Mouse (Mus musculus) Patski (cell line): ENCODE measurements around the gene Taf4. TPM values are rescaled to one million over a fixed set of nuclear protein-coding genes. Genes with fewer than 3 reads are reported as not detected.

Source experiments
- ATAC-seq: fragments of 100-300 bp; one replicate; pipeline ENCODE4 v1.8.0; 2021
- CTCF ChIA-PET: fragments of 350-600 bp; sonication (Branson Sonifier 250); formaldehyde crosslinking; loops from one replicate; lab custom pipeline; 2022; ENCODE audit warnings: inconsistent platforms; lab: Charles Lee
- POLR2A ChIA-PET: fragments of 350-600 bp; sonication (Branson Sonifier 250); formaldehyde crosslinking; loops from one replicate; lab custom pipeline; 2022; ENCODE audit warnings: antibody characterized with exemption, inconsistent platforms; lab: Charles Lee
- DNase-seq: peaks from one replicate; pipeline ENCODE4 v3.0.0-alpha.2; 2011; ENCODE audit warnings: low read depth, low spot score
- H3K27me3 ChIP-seq: fragments of 371-371 bp; one replicate; pipeline ENCODE4 v1.5.1; 2021
- CTCF ChIP-seq: fragments of 100-300 bp; IDR thresholded peaks from one replicate; pipeline ENCODE4 v1.5.1; 2021
- in situ Hi-C: fragments of 300-500 bp; cut with MboI; formaldehyde crosslinking; loops from 3 replicates; pipeline ENCODE4 v1.11.1; 2018; ENCODE audit warnings: low pct_unique_long_range_greater_than_20kb, mixed read lengths
- polyA plus RNA-seq: library from polyadenylated mRNA; unstranded; gene quantifications from one replicate; pipeline ENCODE4 v1.2.3, GENCODE M21; 2021

The Taf4 gene
- polyA plus RNA-seq, 1 experiment from 2014 or later: 23.5 TPM

DNA sequence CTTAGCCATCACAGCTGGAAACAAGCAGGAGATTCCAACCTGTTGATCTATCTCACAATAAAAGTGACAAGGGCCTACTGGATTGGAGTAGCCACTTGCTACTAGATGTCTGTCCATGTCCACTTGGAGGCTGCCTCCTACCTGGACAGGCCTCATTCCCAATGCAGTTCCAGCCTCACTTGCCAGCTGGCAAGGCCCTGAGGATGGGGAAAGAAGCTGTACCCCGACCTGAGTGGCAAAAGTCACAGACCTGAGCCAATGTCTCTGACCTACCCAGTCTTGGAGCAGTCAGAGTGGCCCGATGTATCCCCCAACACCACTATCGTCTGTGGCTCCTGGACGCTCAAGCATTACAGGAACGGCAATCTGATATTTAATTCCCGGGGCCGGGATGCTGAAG is 37.2 kb upstream of the Taf4 start:
- POLR2A ChIA-PET: no interaction called here

GRCm38 (mm10) chr2:180011370-180011769 is 34.9 kb upstream of the Taf4 start:
- ChIA-PET CTCF (interaction anchor here (0.7 kb wide), 1 partner anchor 21 kb away, joined by 3 read pairs; no protein-coding TSS in a partner anchor), POLR2A (no interaction called here)
- TF ChIP-seq CTCF: no peak
- no peaks in the 10 kb centered on the region for H3K27me3 ChIP-seq
- no peak for ATAC-seq
- no peak for DNase-seq
- in situ Hi-C loops: no loop called here

More for the DNA sequence above, 37.2 kb upstream of the Taf4 start:
- CTCF ChIA-PET: interaction anchor here (1.7 kb wide), 1 partner anchor 11 kb away, joined by 3 read pairs; no protein-coding TSS in a partner anchor
- no peak for TF ChIP-seq CTCF
- DNase-seq (no peak), ATAC-seq (no peak)
- H3K27me3 ChIP-seq: no peaks in the 10 kb centered on the region
- in situ Hi-C loops: no loop called here

- no peak for TF ChIP-seq CTCF
- ATAC-seq: no peak
- ChIA-PET POLR2A (no interaction called here), CTCF (no interaction called here)
- no peak for DNase-seq
- no peaks in the 10 kb centered on the region for H3K27me3 ChIP-seq
- in situ Hi-C loops: no loop called here
Measured at GRCm38 (mm10) chr2:180010686-180011085, 34.2 kb upstream of the Taf4 start.

- DNase-seq: no peak
- no peak for ATAC-seq
Measured at GRCm38 (mm10) chr2:180006352-180007017, 30.0 kb upstream of the Taf4 start.

GRCm38 (mm10) chr2:180005656-180006351 is 29.4 kb upstream of the Taf4 start:
- ATAC-seq (no peak), DNase-seq (no peak)
- CTCF ChIA-PET: interaction anchor here (0.8 to 1.3 kb wide), 3 partner anchors 9 to 21 kb away, joined by 3 to 4 read pairs (median 3); no protein-coding TSS in a partner anchor
- in situ Hi-C loops: no loop called here
- no peaks in the 10 kb centered on the region for H3K27me3 ChIP-seq
- TF ChIP-seq CTCF: no peak
- POLR2A ChIA-PET: interaction anchor here (1.0 to 1.6 kb wide), 2 partner anchors 10 to 19 kb away, joined by 3 to 4 read pairs; partner anchors contain the start of gene Lsm14b

More at GRCm38 (mm10) chr2:180006352-180007017, 30.0 kb upstream of the Taf4 start:
- in situ Hi-C loops: no loop called here
- ChIA-PET POLR2A (interaction anchor here (1.0 to 1.6 kb wide), 2 partner anchors 9 to 18 kb away, joined by 3 to 4 read pairs; partner anchors contain the start of gene Lsm14b), CTCF (interaction anchor here (0.9 to 1.3 kb wide), 2 partner anchors 9 to 11 kb away, joined by 3 to 4 read pairs; no protein-coding TSS in a partner anchor)
- TF ChIP-seq CTCF: no peak
- H3K27me3 ChIP-seq: no peaks in the 10 kb centered on the region

DNA sequence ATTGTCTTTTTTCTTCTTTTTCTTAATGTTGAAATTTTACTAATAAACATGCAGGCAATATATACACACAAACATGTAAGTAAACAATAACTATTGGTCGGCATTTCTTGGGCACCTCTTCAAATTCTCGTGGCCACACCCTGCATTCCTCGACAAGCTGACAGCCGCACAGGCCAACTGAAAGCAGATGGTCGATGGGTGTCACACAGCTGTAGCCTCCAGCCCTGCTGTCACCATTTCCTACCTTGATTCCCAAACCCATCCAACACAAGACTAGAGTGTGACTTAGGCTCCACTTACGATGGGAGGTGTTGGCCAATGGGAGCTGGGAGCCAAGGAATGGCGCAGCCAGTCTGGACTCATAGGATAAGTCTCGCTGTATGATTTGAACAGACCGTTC is 25.2 kb upstream of the Taf4 start:
- H3K27me3 ChIP-seq: no peaks in the 10 kb centered on the region
- TF ChIP-seq CTCF: no peak
- POLR2A ChIA-PET: no interaction called here
- in situ Hi-C loops: no loop called here
- CTCF ChIA-PET: no interaction called here
- no peak for ATAC-seq
- DNase-seq: no peak

- ChIA-PET POLR2A (no interaction called here), CTCF (interaction anchor here (1.6 kb wide), 1 partner anchor 18 kb away, joined by 4 read pairs; no protein-coding TSS in a partner anchor)
- in situ Hi-C loops: no loop called here
- ATAC-seq (no peak), DNase-seq (no peak)
- no peak for TF ChIP-seq CTCF
- H3K27me3 ChIP-seq: peaks cover 12% of the 10 kb centered on the region
Measured at GRCm38 (mm10) chr2:179998431-179998830, 22.0 kb upstream of the Taf4 start.

DNA sequence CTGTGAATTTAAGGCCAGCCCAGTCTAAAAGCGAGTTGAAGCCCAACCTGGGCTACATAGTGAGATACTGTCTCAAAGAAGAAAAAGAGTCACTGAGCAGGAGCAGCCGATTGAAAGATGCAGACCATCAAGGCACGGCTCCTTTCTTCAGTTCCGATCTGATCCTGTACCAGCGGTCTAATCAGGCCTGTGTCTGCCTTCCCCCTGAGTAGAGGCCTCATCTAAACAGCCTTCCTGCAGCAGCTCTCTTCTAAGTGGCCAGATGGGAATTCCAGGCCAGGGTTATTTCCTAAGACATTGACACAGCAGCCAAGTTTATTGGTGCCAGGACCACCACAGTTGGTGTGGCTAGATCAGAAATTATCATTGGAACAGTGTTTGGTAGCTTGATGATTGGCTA is 16.6 kb upstream of the Taf4 start:
- DNase-seq (no peak), ATAC-seq (no peak)
- CTCF ChIA-PET: interaction anchor here (0.7 to 1.1 kb wide), 2 partner anchors 11 to 33 kb away, joined by 3 read pairs; no protein-coding TSS in a partner anchor
- TF ChIP-seq CTCF: no peak
- H3K27me3 ChIP-seq: peaks cover 12% of the 10 kb centered on the region
- in situ Hi-C loops: no loop called here
- POLR2A ChIA-PET: no interaction called here

- in situ Hi-C loops: no loop called here
Measured at GRCm38 (mm10) chr2:179989098-179989497, 12.7 kb upstream of the Taf4 start.

GRCm38 (mm10) chr2:179986437-179987022 is 10.1 kb upstream of the Taf4 start:
- H3K27me3 ChIP-seq: no peaks in the 10 kb centered on the region
- DNase-seq (no peak), ATAC-seq (no peak)
- in situ Hi-C loops: no loop called here
- ChIA-PET CTCF (no interaction called here), POLR2A (no interaction called here)
- TF ChIP-seq CTCF: no peak

More at GRCm38 (mm10) chr2:179989098-179989497, 12.7 kb upstream of the Taf4 start:
- DNase-seq: no peak
- H3K27me3 ChIP-seq: no peaks in the 10 kb centered on the region
- no peak for ATAC-seq
- ChIA-PET POLR2A (no interaction called here), CTCF (interaction anchor here (0.6 to 1.7 kb wide), 3 partner anchors 29 to 92 kb away, joined by 3 to 4 read pairs (median 3); no protein-coding TSS in a partner anchor)
- TF ChIP-seq CTCF: no peak
